Mouse (Mus musculus): ENCODE measurements around the gene Cep112. TPM values are rescaled to one million over a fixed set of nuclear protein-coding genes. Genes with fewer than 3 reads are reported as not detected.
A peak's percentile ranks its signal among the peaks of the same experiment; 100 is the strongest.

Gene Cep112
- polyA plus RNA-seq, 1 experiment = 0.97 TPM

GRCm38 (mm10) chr11:108753361-108754240 lies 328.6 kb downstream of the Cep112 start:
- H3K79me3 ChIP-seq (ENCODE audit: low read depth) = no peaks in the 10 kb centered on the region
- no peaks in the 10 kb centered on the region for H3K36me3 ChIP-seq (ENCODE audit: control insufficient read depth, insufficient read depth)
- H3K27me3 ChIP-seq (ENCODE audit: control insufficient read depth, insufficient read depth, insufficient read length) = no peaks in the 10 kb centered on the region
- no peak overlapping the region for H3K4me3 ChIP-seq (ENCODE audit: insufficient read depth, poor library complexity, severe bottlenecking)
- H3ac ChIP-seq (ENCODE audit: control insufficient read depth, insufficient read length, low read depth) = no peak overlapping the region
- H3K79me2 ChIP-seq (ENCODE audit: control insufficient read depth, insufficient read depth) = no peaks in the 10 kb centered on the region
- no peak for TF ChIP-seq FOSL1 (IDR thresholded peaks at IDR 0.05; ENCODE audit: insufficient read depth, low read length, poor library complexity, severe bottlenecking)
- TF ChIP-seq MYOG (IDR thresholded peaks at IDR 0.05; ENCODE audit: control insufficient read depth, extremely low read depth, insufficient read length) = no peak
- TF ChIP-seq USF1 (IDR thresholded peaks at IDR 0.05; ENCODE audit: low read depth) = no peak
- TF ChIP-seq CEBPB (IDR thresholded peaks at IDR 0.05; ENCODE audit: low read depth) = no peak
- no peak for TF ChIP-seq CTCF (IDR thresholded peaks at IDR 0.05; ENCODE audit: control insufficient read depth, insufficient read depth, insufficient read length)
- TF ChIP-seq MYOD1 (IDR thresholded peaks at IDR 0.05; ENCODE audit: control insufficient read depth, insufficient read length, low read depth) = no peak
- no peak for TF ChIP-seq MAX (IDR thresholded peaks at IDR 0.05)

- Histone ChIP-seq H3K36me3 (ENCODE audit: control insufficient read depth, insufficient read depth) (no peaks in the 10 kb centered on the region), H3K79me2 (ENCODE audit: control insufficient read depth, insufficient read depth) (no peaks in the 10 kb centered on the region), H3ac (ENCODE audit: control insufficient read depth, insufficient read length, low read depth) (no peak overlapping the region), H3K79me3 (ENCODE audit: low read depth) (no peaks in the 10 kb centered on the region), H3K4me3 (ENCODE audit: insufficient read depth, poor library complexity, severe bottlenecking) (no peak overlapping the region), H3K27me3 (ENCODE audit: control insufficient read depth, insufficient read depth, insufficient read length) (no peaks in the 10 kb centered on the region)
- TF ChIP-seq MYOG (IDR thresholded peaks at IDR 0.05; ENCODE audit: control insufficient read depth, extremely low read depth, insufficient read length) (no peak), CEBPB (IDR thresholded peaks at IDR 0.05; ENCODE audit: low read depth) (no peak), MYOD1 (IDR thresholded peaks at IDR 0.05; ENCODE audit: control insufficient read depth, insufficient read length, low read depth) (no peak), CTCF (IDR thresholded peaks at IDR 0.05; ENCODE audit: control insufficient read depth, insufficient read depth, insufficient read length) (no peak), USF1 (IDR thresholded peaks at IDR 0.05; ENCODE audit: low read depth) (no peak), FOSL1 (IDR thresholded peaks at IDR 0.05; ENCODE audit: insufficient read depth, low read length, poor library complexity, severe bottlenecking) (no peak), MAX (IDR thresholded peaks at IDR 0.05) (no peak)
Observed at GRCm38 (mm10) chr11:108757211-108757610, 332.2 kb downstream of the Cep112 start.

DNA sequence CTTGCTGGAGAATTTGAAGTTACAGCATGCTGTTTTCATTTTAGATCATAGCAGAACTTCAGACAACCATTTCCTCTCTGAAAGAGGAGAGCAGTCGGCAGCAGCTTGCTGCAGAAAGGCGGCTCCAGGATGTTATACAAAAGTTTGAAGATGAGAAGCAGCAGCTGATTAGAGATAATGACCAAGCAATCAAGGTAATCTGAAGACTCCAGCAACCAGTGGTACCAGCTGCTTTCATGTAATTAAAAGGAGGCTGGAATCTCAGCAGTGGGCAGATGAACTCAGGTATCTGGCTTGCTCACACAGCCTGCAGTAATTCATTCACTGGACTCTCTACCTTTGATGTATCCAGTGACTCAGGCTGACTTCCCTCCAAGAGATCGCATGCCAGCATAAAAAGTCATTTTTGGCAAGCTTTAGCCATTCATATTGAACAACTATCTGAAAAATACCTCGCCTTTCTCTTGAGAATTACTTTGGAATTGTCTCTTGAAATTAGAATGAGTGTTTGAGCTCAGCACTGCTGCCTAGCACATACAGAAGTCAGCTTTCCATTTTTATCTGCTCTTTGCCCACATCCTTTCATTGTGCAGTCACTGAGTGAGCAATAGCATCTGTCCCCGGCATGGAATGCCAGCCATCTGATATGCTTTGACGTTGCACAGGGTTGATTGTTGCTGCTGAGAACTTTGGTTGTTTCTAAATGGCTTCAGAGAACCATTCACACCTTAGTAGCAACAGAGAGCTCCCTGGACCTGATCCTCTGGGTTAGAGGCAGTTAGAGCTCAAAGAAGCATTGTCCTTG lies 332.8 kb downstream of the Cep112 start:
- H3K79me2 ChIP-seq (ENCODE audit: control insufficient read depth, insufficient read depth) = no peaks in the 10 kb centered on the region
- no peaks in the 10 kb centered on the region for H3K36me3 ChIP-seq (ENCODE audit: control insufficient read depth, insufficient read depth)
- H3K79me3 ChIP-seq (ENCODE audit: low read depth) = no peaks in the 10 kb centered on the region
- no peak overlapping the region for H3ac ChIP-seq (ENCODE audit: control insufficient read depth, insufficient read length, low read depth)
- H3K4me3 ChIP-seq (ENCODE audit: insufficient read depth, poor library complexity, severe bottlenecking) = no peak overlapping the region
- H3K27me3 ChIP-seq (ENCODE audit: control insufficient read depth, insufficient read depth, insufficient read length) = no peaks in the 10 kb centered on the region
- TF ChIP-seq CEBPB (IDR thresholded peaks at IDR 0.05; ENCODE audit: low read depth) (no peak), CTCF (IDR thresholded peaks at IDR 0.05; ENCODE audit: control insufficient read depth, insufficient read depth, insufficient read length) (no peak), MAX (IDR thresholded peaks at IDR 0.05) (no peak), MYOD1 (IDR thresholded peaks at IDR 0.05; ENCODE audit: control insufficient read depth, insufficient read length, low read depth) (peak; percentile 6), USF1 (IDR thresholded peaks at IDR 0.05; ENCODE audit: low read depth) (no peak), FOSL1 (IDR thresholded peaks at IDR 0.05; ENCODE audit: insufficient read depth, low read length, poor library complexity, severe bottlenecking) (no peak), MYOG (IDR thresholded peaks at IDR 0.05; ENCODE audit: control insufficient read depth, extremely low read depth, insufficient read length) (no peak)

- TF ChIP-seq CTCF (IDR thresholded peaks at IDR 0.05; ENCODE audit: control insufficient read depth, insufficient read depth, insufficient read length) (no peak), USF1 (IDR thresholded peaks at IDR 0.05; ENCODE audit: low read depth) (no peak), FOSL1 (IDR thresholded peaks at IDR 0.05; ENCODE audit: insufficient read depth, low read length, poor library complexity, severe bottlenecking) (no peak)
- Histone ChIP-seq H3ac (ENCODE audit: control insufficient read depth, insufficient read length, low read depth) (no peak overlapping the region), H3K79me3 (ENCODE audit: low read depth) (no peaks in the 10 kb centered on the region), H3K36me3 (ENCODE audit: control insufficient read depth, insufficient read depth) (no peaks in the 10 kb centered on the region), H3K4me3 (ENCODE audit: insufficient read depth, poor library complexity, severe bottlenecking) (no peak overlapping the region), H3K27me3 (ENCODE audit: control insufficient read depth, insufficient read depth, insufficient read length) (no peaks in the 10 kb centered on the region), H3K79me2 (ENCODE audit: control insufficient read depth, insufficient read depth) (no peaks in the 10 kb centered on the region)
Observed at GRCm38 (mm10) chr11:108770064-108770463, 345.1 kb downstream of the Cep112 start.

GRCm38 (mm10) chr11:108774019-108774670 lies 349.2 kb downstream of the Cep112 start:
- no peak for TF ChIP-seq USF1 (IDR thresholded peaks at IDR 0.05; ENCODE audit: low read depth)
- TF ChIP-seq MAX (IDR thresholded peaks at IDR 0.05) = no peak
- no peak for TF ChIP-seq MYOD1 (IDR thresholded peaks at IDR 0.05; ENCODE audit: control insufficient read depth, insufficient read length, low read depth)
- TF ChIP-seq FOSL1 (IDR thresholded peaks at IDR 0.05; ENCODE audit: insufficient read depth, low read length, poor library complexity, severe bottlenecking) = no peak
- no peak for TF ChIP-seq CTCF (IDR thresholded peaks at IDR 0.05; ENCODE audit: control insufficient read depth, insufficient read depth, insufficient read length)
- no peak for TF ChIP-seq CEBPB (IDR thresholded peaks at IDR 0.05; ENCODE audit: low read depth)
- no peak for TF ChIP-seq MYOG (IDR thresholded peaks at IDR 0.05; ENCODE audit: control insufficient read depth, extremely low read depth, insufficient read length)
- no peaks in the 10 kb centered on the region for H3K79me2 ChIP-seq (ENCODE audit: control insufficient read depth, insufficient read depth)

More at GRCm38 (mm10) chr11:108774019-108774670, 349.2 kb downstream of the Cep112 start:
- H3K36me3 ChIP-seq (ENCODE audit: control insufficient read depth, insufficient read depth) = no peaks in the 10 kb centered on the region
- H3ac ChIP-seq (ENCODE audit: control insufficient read depth, insufficient read length, low read depth) = no peak overlapping the region
- H3K4me3 ChIP-seq (ENCODE audit: insufficient read depth, poor library complexity, severe bottlenecking) = no peak overlapping the region
- no peaks in the 10 kb centered on the region for H3K27me3 ChIP-seq (ENCODE audit: control insufficient read depth, insufficient read depth, insufficient read length)
- H3K79me3 ChIP-seq (ENCODE audit: low read depth) = no peaks in the 10 kb centered on the region
